Mouse (Mus musculus) lung, postnatal 4 days (tissue): ENCODE data around the gene Mfsd4b2.

Source experiments
- DNase-seq, 2 experiments: peaks; one replicate each; pipeline ENCODE4 v3.0.0; 2021

Gene Mfsd4b2

DNA sequence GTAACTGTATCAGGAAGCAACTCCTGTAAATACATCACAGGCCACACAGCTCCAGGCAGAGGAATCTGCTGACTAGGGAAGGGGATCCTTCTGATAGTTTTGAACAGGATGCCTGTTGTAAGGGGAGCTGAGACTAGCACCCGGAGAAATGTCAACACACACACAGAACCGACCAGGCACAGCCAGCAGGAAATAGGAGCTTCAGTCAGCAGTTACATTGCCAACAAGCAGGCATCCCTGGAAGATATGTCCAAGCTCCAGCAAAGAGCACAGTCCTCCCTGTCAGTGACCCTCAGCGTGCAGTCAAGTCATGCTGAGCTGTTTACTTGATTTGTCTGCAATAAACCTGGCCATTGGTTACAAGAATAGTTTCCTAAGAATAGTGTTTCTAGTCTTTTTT lies 38.1 kb downstream of the Mfsd4b2 start:
- no peak for DNase-seq
